Mouse (Mus musculus) CD4-positive, CD25-positive, alpha-beta regulatory T cell, adult 9 weeks (primary cell): Measurements from ENCODE around the gene Fabp3. TPM values are rescaled to one million over a fixed set of nuclear protein-coding genes. Genes with fewer than 3 reads are reported as not detected.

Experiments
- polyA plus RNA-seq: library from polyadenylated mRNA; unstranded; fragments of 100-300 nt; shearing (Covaris generic); gene quantifications from one replicate; pipeline ENCODE4 v1.2.1, GENCODE M21; 2017

Fabp3 gene
- not detected for polyA plus RNA-seq

GRCm38 (mm10) chr4:130308231-130309081 is at the start of gene Fabp3, which contains the start of gene Gm10570:
Gene Fabp3 (plus strand): TSS chr4:130308595.
Gene Gm10570 (minus strand): TSS chr4:130308674.

GRCm38 (mm10) chr4:130279105-130279504 is 29.3 kb upstream of the Fabp3 start, which contains the start of gene Serinc2:
Gene Serinc2 (minus strand): TSS chr4:130279205.

GRCm38 (mm10) chr4:130359486-130360237 is 51.3 kb downstream of the Fabp3 start, which contains the start of the genes Zcchc17 and Snrnp40:
Gene Zcchc17 (minus strand): TSS chr4:130359943.
Gene Snrnp40 (plus strand): TSS chr4:130360132.

Other genes with a start within 250 kb of the Fabp3 start
- gene Pef1, start 206.0 kb upstream of the Fabp3 start, polyA plus RNA-seq = 70.6 TPM
- not detected for gene Hcrtr1, start 169.2 kb upstream of the Fabp3 start, polyA plus RNA-seq
- gene Tinagl1, start 133.5 kb upstream of the Fabp3 start, polyA plus RNA-seq = not detected
- gene Gm853, start 86.2 kb upstream of the Fabp3 start, polyA plus RNA-seq = not detected
- not detected for gene Serinc2, start 29.4 kb upstream of the Fabp3 start, polyA plus RNA-seq
- gene Gm10570, start 79 bp downstream of the Fabp3 start, polyA plus RNA-seq = not detected
- 76.7 TPM for gene Zcchc17, start 51.3 kb downstream of the Fabp3 start, polyA plus RNA-seq
- 121 TPM for gene Snrnp40, start 51.5 kb downstream of the Fabp3 start, polyA plus RNA-seq